Mouse (Mus musculus): ENCODE measurements around the gene Smg5.
"Not testable (repeated sequence)": the region's sequence is repeated elsewhere in the genome, so short reads cannot be mapped to it uniquely, and the experiment has no call there.

DNA sequence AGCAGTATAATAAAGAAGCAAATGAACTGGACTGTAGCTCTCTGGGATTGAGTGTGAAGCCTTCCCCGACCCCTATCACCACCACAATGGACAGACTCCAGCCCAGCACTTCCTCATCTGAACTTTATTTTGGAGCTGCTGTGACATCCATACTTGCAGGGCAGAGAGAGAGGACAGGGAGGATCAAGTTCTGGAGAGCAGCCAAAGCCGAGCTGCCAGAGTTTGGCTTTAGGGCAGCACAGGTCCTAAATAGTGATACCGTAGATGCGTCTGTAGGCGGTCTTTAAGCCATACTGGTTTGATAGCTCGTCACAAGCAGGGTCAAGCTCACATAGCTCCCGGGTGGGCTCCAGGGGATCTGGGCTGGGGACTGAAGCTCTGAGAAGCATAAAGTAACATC is 32.5 kb downstream of the Smg5 start:
- TF ChIP-seq CTCF (conservative IDR thresholded peaks at IDR 0.05; ENCODE audit: insufficient read depth, insufficient read length, low read depth, low read length); POLR2A (IDR thresholded peaks at IDR 0.05; ENCODE audit: low read depth, low read length): not testable (repeated sequence)
